In the genomic region with DNA sequence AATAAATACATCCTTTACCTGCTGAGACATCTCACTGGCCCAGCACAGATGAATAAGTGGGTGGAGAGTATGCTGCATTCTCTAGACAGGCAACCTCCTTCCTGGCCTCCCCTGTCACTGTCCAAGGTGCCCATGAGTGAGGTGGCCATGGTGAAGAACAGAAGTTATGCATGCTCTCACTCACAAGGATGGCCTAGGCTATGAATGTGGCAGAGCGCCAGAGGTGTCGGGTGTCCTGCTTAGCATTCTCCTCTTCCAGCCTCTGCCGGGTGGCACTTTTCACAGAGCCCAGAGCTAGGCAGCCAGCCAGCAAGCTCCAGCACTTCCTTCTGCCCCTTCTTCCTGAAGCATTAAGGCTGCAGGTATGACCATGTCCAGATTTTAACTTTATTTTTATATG, we compare ENCODE assay signal across 10 mouse cellular contexts. TPM values are rescaled to one million over a fixed set of nuclear protein-coding genes. Genes with fewer than 3 reads are reported as not detected.
A peak's percentile ranks its signal among the peaks of the same experiment; 100 is the strongest.
DNase-seq lines count a peak whose midpoint lies in the region; ATAC-seq and TF ChIP-seq lines count a peak whose summit lies in the region.
"Had no signal": no experiment of that assay in that cellular context is flagged by ENCODE, and none has a peak within 500 bp of the region (broad histone marks: within the 10 kb centered on the region; RNA-seq: fewer than 3 reads in every experiment).

No protein-coding gene starts in this region.

- peak; percentile 22 for DNase-seq in cerebellum, adult 11-12 months
- DNase-seq in kidney, adult 2 months, result peak; percentile 41
- DNase-seq in 416B (ENCODE audit: low read depth), result peak; percentile 69
- peak; percentile 76 for DNase-seq in gastrocnemius, postnatal 14 days
- DNase-seq in left cerebral cortex, adult 9 months (ENCODE audit: low spot score in 2 of 2), result no peak
- DNase-seq in urinary bladder, postnatal 10 days (ENCODE audit: low spot score), result no peak

- H3K27ac ChIP-seq in kidney, adult 2 months (ENCODE audit: insufficient read depth, low read depth, low read length), result no peak overlapping the region
- H3K27ac ChIP-seq in kidney, embryonic 14.5 days (ENCODE audit: low read depth, low read length), result no peak overlapping the region
- H3K27ac ChIP-seq: midbrain, embryonic 12.5 days had no signal

- TF ChIP-seq POLR2A in kidney, adult 2 months (IDR thresholded peaks at IDR 0.05; ENCODE audit: low read depth, low read length), result no peak

- ATAC-seq in cerebellum, adult (ENCODE audit: insufficient number of reproducible peaks, low FRiP score, low TSS enrichment), result no peak
- no peak for ATAC-seq in kidney, embryonic 14.5 days (ENCODE audit: low FRiP score, low TSS enrichment)

- no peaks in the 10 kb centered on the region for H3K36me3 ChIP-seq in kidney, adult 2 months (ENCODE audit: control insufficient read depth, insufficient read depth, low read length)
- no peaks in the 10 kb centered on the region for H3K36me3 ChIP-seq in kidney, embryonic 14.5 days (ENCODE audit: control insufficient read depth, insufficient read depth, low read length)
- H3K36me3 ChIP-seq: midbrain, embryonic 12.5 days had no signal

- no peak overlapping the region for H3K4me3 ChIP-seq in kidney, adult 2 months (ENCODE audit: insufficient read depth, low read depth, low read length)
- H3K4me3 ChIP-seq in kidney, embryonic 14.5 days (ENCODE audit: low read length), result no peak overlapping the region
- H3K4me3 ChIP-seq: midbrain, embryonic 12.5 days had no signal

- H3K4me2 ChIP-seq in kidney, embryonic 14.5 days (replicated peaks; ENCODE audit: low read depth, low read length), result no peak overlapping the region
- H3K4me2 ChIP-seq: liver, embryonic 11.5 days; midbrain, embryonic 12.5 days had no signal

- H3K9ac ChIP-seq in kidney, embryonic 14.5 days (ENCODE audit: low read depth, low read length), result no peak overlapping the region
- H3K9ac ChIP-seq: midbrain, embryonic 12.5 days had no signal

- intact Hi-C loops in gastrocnemius, postnatal 14 days (cut with DNase I; ENCODE audit: low total_unique reads), result no loop called here

- no peaks in the 10 kb centered on the region for H3K9me3 ChIP-seq in kidney, embryonic 14.5 days (ENCODE audit: control insufficient read depth, low read length)
- H3K9me3 ChIP-seq: midbrain, embryonic 12.5 days had no signal

- peaks cover 2% of the 10 kb centered on the region; the same call in 1 of the 2 replicates for H3K4me1 ChIP-seq in kidney, adult 2 months (ENCODE audit: control insufficient read depth, insufficient read depth, low read length)
- no peaks in the 10 kb centered on the region for H3K4me1 ChIP-seq in kidney, embryonic 14.5 days (ENCODE audit: control insufficient read depth, insufficient read depth, low read length)
- H3K4me1 ChIP-seq: midbrain, embryonic 12.5 days had no signal

- 16% methylated on average over 3 of the region's 3 CpGs for WGBS in kidney, adult 2 months
- WGBS in kidney, embryonic 14.5 days, result 18% methylated on average over 3 of the region's 3 CpGs

- H3K27me3 ChIP-seq in kidney, adult 2 months (replicated peaks; ENCODE audit: control insufficient read depth, insufficient read depth, low read length), result no peaks in the 10 kb centered on the region
- H3K27me3 ChIP-seq in kidney, embryonic 14.5 days (ENCODE audit: control insufficient read depth, insufficient read depth, low read length), result no peaks in the 10 kb centered on the region

- no peak for TF ChIP-seq CTCF in kidney, adult 2 months (conservative IDR thresholded peaks at IDR 0.05; ENCODE audit: insufficient read depth, insufficient read length, low read depth, low read length)

RNA-seq across cellular contexts. Expression of a gene that starts 6.3 kb away (rescaled TPM):
- polyA plus RNA-seq in kidney, adult 2 months (2012; rRNA removed), result 25.8 and 27.4 TPM in 2 replicates
- polyA plus RNA-seq in kidney, embryonic 14.5 days (2014; fragmentation: Nextera tagmentation; extraction: Ambion mirVana), result 21.8 and 24.2 TPM in 2 replicates
- 10 to 100 TPM; 31.6 to 35.0 TPM for total RNA-seq in gastrocnemius, postnatal 14 days (2021)

RNA-seq across cellular contexts. Expression of a gene that starts 13.9 kb away (rescaled TPM):
- polyA plus RNA-seq in kidney, adult 2 months (2012; rRNA removed), result 1.6 and 2.8 TPM in 2 replicates
- 0.14 and 0.26 TPM in 2 replicates for polyA plus RNA-seq in kidney, embryonic 14.5 days (2014; fragmentation: Nextera tagmentation; extraction: Ambion mirVana)
- total RNA-seq in gastrocnemius, postnatal 14 days (2021), result 10 to 100 TPM; 18.6 to 19.6 TPM

RNA-seq across cellular contexts. Expression of a gene that starts 29.8 kb away (rescaled TPM):
- polyA plus RNA-seq in kidney, adult 2 months (2012; rRNA removed), result 0.08 TPM in 1 of 2 replicates, not detected in the other
- 7.6 and 7.9 TPM in 2 replicates for polyA plus RNA-seq in kidney, embryonic 14.5 days (2014; fragmentation: Nextera tagmentation; extraction: Ambion mirVana)
- total RNA-seq in gastrocnemius, postnatal 14 days (2021), result 1 to 10 TPM; 1.3 to 2.8 TPM

RNA-seq across cellular contexts. Expression of a gene that starts 43.8 kb away (rescaled TPM):
- polyA plus RNA-seq in kidney, adult 2 months (2012; rRNA removed), result 0.58 and 0.66 TPM in 2 replicates
- polyA plus RNA-seq in kidney, embryonic 14.5 days (2014; fragmentation: Nextera tagmentation; extraction: Ambion mirVana), result 2.3 and 2.6 TPM in 2 replicates
- total RNA-seq in gastrocnemius, postnatal 14 days (2021), result 10 to 100 TPM; 14.5 to 24.5 TPM

RNA-seq across cellular contexts. Expression of a gene that starts 57.1 kb away (rescaled TPM):
- polyA plus RNA-seq in kidney, adult 2 months (2012; rRNA removed), result 277 and 300 TPM in 2 replicates
- polyA plus RNA-seq in kidney, embryonic 14.5 days (2014; fragmentation: Nextera tagmentation; extraction: Ambion mirVana), result 322 and 327 TPM in 2 replicates
- 100 to 1,000 TPM; 123 to 134 TPM for total RNA-seq in gastrocnemius, postnatal 14 days (2021)

Comparison
In these comparisons a context has a peak if more than half of its experiments do, and no peak if none do; other contexts are left out.
1. DNase-seq: peak in cerebellum, adult 11-12 months (single experiment), kidney, adult 2 months (single experiment), 416B (single experiment) and gastrocnemius, postnatal 14 days (single experiment); none in left cerebral cortex, adult 9 months (0 of 2) and urinary bladder, postnatal 10 days (single experiment).